Comparison of ENCODE assay signal across 8 mouse cellular contexts in genomic region chr5:110797696-110798095, GRCm38 (mm10). TPM values are rescaled to one million over a fixed set of nuclear protein-coding genes. Genes with fewer than 3 reads are reported as not detected.
DNase-seq lines count a peak whose midpoint lies in the region; ATAC-seq lines count a peak whose summit lies in the region.
"Had no signal": no experiment of that assay in that cellular context is flagged by ENCODE, and none has a peak within 500 bp of the region (broad histone marks: within the 10 kb centered on the region; RNA-seq: fewer than 3 reads in every experiment).

No protein-coding gene starts in this region.

- no peak overlapping the region for H3K4me2 ChIP-seq in kidney, embryonic 15.5 days
- H3K4me2 ChIP-seq in forebrain, embryonic 12.5 days = no peak overlapping the region

- no peak overlapping the region for H3K27ac ChIP-seq in kidney, embryonic 15.5 days
- no peak overlapping the region for H3K27ac ChIP-seq in forebrain, embryonic 12.5 days
- H3K27ac ChIP-seq: midbrain, embryonic 10.5 days had no signal

- peaks cover 95% of the 10 kb centered on the region for H3K36me3 ChIP-seq in kidney, embryonic 15.5 days
- peaks cover 90% of the 10 kb centered on the region for H3K36me3 ChIP-seq in forebrain, embryonic 12.5 days (replicated peaks)

- no peak for ATAC-seq in kidney, embryonic 15.5 days (replicated peaks; ENCODE audit: low FRiP score)
- no peak for ATAC-seq in megakaryocyte progenitor cell, adult 5-6 weeks (replicated peaks; ENCODE audit: poor library complexity)
- no peak for ATAC-seq in forebrain, embryonic 12.5 days (ENCODE audit: low FRiP score)

- no peaks in the 10 kb centered on the region for H3K27me3 ChIP-seq in kidney, embryonic 15.5 days
- H3K27me3 ChIP-seq in forebrain, embryonic 12.5 days = no peaks in the 10 kb centered on the region

- 0 out of 2 replicates have a peak, but pooled peaks cover 7% of the 10 kb centered on the region for H3K4me1 ChIP-seq in kidney, embryonic 15.5 days
- H3K4me1 ChIP-seq in forebrain, embryonic 12.5 days = no peaks in the 10 kb centered on the region
- H3K4me1 ChIP-seq: midbrain, embryonic 10.5 days had no signal

- DNase-seq in kidney, adult 11 months = peak; percentile 85
- DNase-seq in cerebellum, postnatal 25 days = peak; percentile 46 to 68
- peak; percentile 77 for DNase-seq in kidney, postnatal 10 days
- DNase-seq in lung, postnatal 25 days (ENCODE audit: low spot score) = peak; percentile 67

- H3K4me3 ChIP-seq in kidney, embryonic 15.5 days (replicated peaks) = no peak overlapping the region
- H3K4me3 ChIP-seq in forebrain, embryonic 12.5 days (replicated peaks) = no peak overlapping the region
- H3K4me3 ChIP-seq: midbrain, embryonic 10.5 days had no signal

- no peak overlapping the region for H3K9ac ChIP-seq in kidney, embryonic 15.5 days
- no peak overlapping the region for H3K9ac ChIP-seq in forebrain, embryonic 12.5 days

- 62% methylated on average over 4 of the region's 4 CpGs for WGBS in kidney, embryonic 15.5 days
- 80% methylated on average over 4 of the region's 4 CpGs for WGBS in forebrain, embryonic 12.5 days

- no peaks in the 10 kb centered on the region for H3K9me3 ChIP-seq in kidney, embryonic 15.5 days (replicated peaks)
- no peaks in the 10 kb centered on the region for H3K9me3 ChIP-seq in forebrain, embryonic 12.5 days
- H3K9me3 ChIP-seq: midbrain, embryonic 10.5 days had no signal

RNA-seq across cellular contexts. Expression of gene Ulk1, which starts 12.2 kb away (rescaled TPM):
- polyA plus RNA-seq in kidney, embryonic 15.5 days (2015; fragmentation: Nextera tagmentation; extraction: Ambion mirVana) = 16.2 and 19.3 TPM in 2 replicates
- 13.7 and 16.4 TPM in 2 replicates for total RNA-seq in megakaryocyte progenitor cell, adult 5-6 weeks (2015)
- 4.1 and 5.9 TPM in 2 replicates for total RNA-seq in megakaryocyte progenitor cell, adult 5-6 weeks (2017)
- 33.8 and 34.2 TPM in 2 replicates for polyA plus RNA-seq in forebrain, embryonic 12.5 days (2016; fragmentation: Nextera tagmentation; extraction: Ambion mirVana)

RNA-seq across cellular contexts. Expression of gene Pus1, which starts 17.2 kb away (rescaled TPM):
- polyA plus RNA-seq in kidney, embryonic 15.5 days (2015; fragmentation: Nextera tagmentation; extraction: Ambion mirVana) = 41.6 and 42.8 TPM in 2 replicates
- 20.1 and 22.3 TPM in 2 replicates for total RNA-seq in megakaryocyte progenitor cell, adult 5-6 weeks (2015)
- total RNA-seq in megakaryocyte progenitor cell, adult 5-6 weeks (2017) = 60.3 and 68.1 TPM in 2 replicates
- 28.8 and 30.1 TPM in 2 replicates for polyA plus RNA-seq in forebrain, embryonic 12.5 days (2016; fragmentation: Nextera tagmentation; extraction: Ambion mirVana)

RNA-seq across cellular contexts. Expression of gene Ep400, which starts 27.2 kb away (rescaled TPM):
- 45.0 and 47.5 TPM in 2 replicates for polyA plus RNA-seq in kidney, embryonic 15.5 days (2015; fragmentation: Nextera tagmentation; extraction: Ambion mirVana)
- 94.1 and 115 TPM in 2 replicates for total RNA-seq in megakaryocyte progenitor cell, adult 5-6 weeks (2015)
- total RNA-seq in megakaryocyte progenitor cell, adult 5-6 weeks (2017) = 41.0 and 41.7 TPM in 2 replicates
- polyA plus RNA-seq in forebrain, embryonic 12.5 days (2016; fragmentation: Nextera tagmentation; extraction: Ambion mirVana) = 70.3 and 70.9 TPM in 2 replicates

RNA-seq across cellular contexts. Expression of gene Hscb, which starts 41.9 kb away (rescaled TPM):
- 31.5 and 35.8 TPM in 2 replicates for polyA plus RNA-seq in kidney, embryonic 15.5 days (2015; fragmentation: Nextera tagmentation; extraction: Ambion mirVana)
- 53.7 and 69.4 TPM in 2 replicates for total RNA-seq in megakaryocyte progenitor cell, adult 5-6 weeks (2015)
- 61.3 and 76.2 TPM in 2 replicates for total RNA-seq in megakaryocyte progenitor cell, adult 5-6 weeks (2017)
- polyA plus RNA-seq in forebrain, embryonic 12.5 days (2016; fragmentation: Nextera tagmentation; extraction: Ambion mirVana) = 19.4 and 20.6 TPM in 2 replicates

RNA-seq across cellular contexts. Expression of gene Chek2, which starts 42.1 kb away (rescaled TPM):
- 36.3 and 36.8 TPM in 2 replicates for polyA plus RNA-seq in kidney, embryonic 15.5 days (2015; fragmentation: Nextera tagmentation; extraction: Ambion mirVana)
- total RNA-seq in megakaryocyte progenitor cell, adult 5-6 weeks (2015) = 29.8 and 30.4 TPM in 2 replicates
- 27.4 and 32.9 TPM in 2 replicates for total RNA-seq in megakaryocyte progenitor cell, adult 5-6 weeks (2017)
- polyA plus RNA-seq in forebrain, embryonic 12.5 days (2016; fragmentation: Nextera tagmentation; extraction: Ambion mirVana) = 29.2 and 34.5 TPM in 2 replicates
